Mouse (Mus musculus) limb, embryonic 12.5 days (tissue): ENCODE data around the gene Adar. TPM values are rescaled to one million over a fixed set of nuclear protein-coding genes. Genes with fewer than 3 reads are reported as not detected.

Experiments used
- ATAC-seq: fragments of 200-750 bp; cut with Nextera tagmentation; 2 replicates; pipeline ENCODE4 v1.8.0; 2017; ENCODE audit warnings: low read depth, moderate TSS enrichment; ENCODE audit not compliant: insufficient number of reproducible peaks, insufficient read depth, low FRiP score, low TSS enrichment
- H3K27ac ChIP-seq: fragments of 300-500 bp; sonication (generic); 2 replicates; pipeline ENCODE4 v1.5.1; 2016; ENCODE audit warnings: mild to moderate bottlenecking, moderate library complexity
- H3K27me3 ChIP-seq: fragments of 300-500 bp; sonication (generic); 2 replicates; pipeline ENCODE4 v1.6.1; 2016; ENCODE audit warnings: mild to moderate bottlenecking, moderate library complexity
- H3K36me3 ChIP-seq: fragments of 300-500 bp; sonication (generic); 2 replicates; pipeline ENCODE4 v1.6.1; 2016; ENCODE audit warnings: mild to moderate bottlenecking, moderate library complexity
- H3K4me1 ChIP-seq: fragments of 300-500 bp; sonication (generic); replicated peaks from 2 replicates; pipeline ENCODE4 v1.6.1; 2016
- H3K4me2 ChIP-seq: fragments of 300-500 bp; sonication (generic); 2 replicates; pipeline ENCODE4 v1.6.1; 2016; ENCODE audit warnings: mild to moderate bottlenecking, moderate library complexity
- H3K4me3 ChIP-seq: fragments of 300-500 bp; sonication (generic); replicated peaks from 2 replicates; pipeline ENCODE4 v1.5.1; 2016; ENCODE audit warnings: mild to moderate bottlenecking
- H3K9ac ChIP-seq: fragments of 300-500 bp; sonication (generic); replicated peaks from 2 replicates; pipeline ENCODE4 v1.6.1; 2016; ENCODE audit warnings: mild to moderate bottlenecking, moderate library complexity
- H3K9me3 ChIP-seq: fragments of 300-500 bp; sonication (generic); 2 replicates; pipeline ENCODE4 v1.6.1; 2016; ENCODE audit warnings: mild to moderate bottlenecking, moderate library complexity
- WGBS: fragments of 180-500 bp; shearing (Covaris S2); methylation state at CpG from one replicate; pipeline ENCODE4 v1.1.7; 2016; 5-methylcytosine and 5-hydroxymethylcytosine counted together
- polyA plus RNA-seq: library from polyadenylated mRNA; unstranded; fragments of >200 nt; fragmentation: Nextera tagmentation; extraction: Ambion mirVana; gene quantifications from 2 replicates; pipeline ENCODE4 v1.2.1, GENCODE M21; 2016

The Adar gene
- polyA plus RNA-seq, 1 experiment from 2014 or later = 15.7 TPM

DNA sequence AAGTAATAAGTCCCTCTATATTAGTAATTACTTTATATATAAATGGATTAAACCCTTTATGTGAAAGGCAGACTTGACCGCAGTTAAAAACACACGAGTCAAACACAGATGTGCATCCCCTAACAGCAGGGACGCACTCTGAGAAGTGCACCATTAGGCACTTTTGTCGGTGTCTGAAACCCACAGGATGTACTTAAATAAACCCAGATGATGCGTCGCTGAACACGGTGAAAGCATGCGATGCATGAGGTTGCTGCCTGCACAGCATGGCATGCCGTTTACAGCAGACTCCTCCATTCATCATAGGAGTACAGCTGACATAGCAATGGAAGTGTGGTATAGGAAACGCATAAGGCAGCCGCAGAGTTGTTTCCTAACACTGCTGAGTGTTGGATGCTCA, 14.4 kb upstream of the Adar start:
- no peak overlapping the region for H3K4me3 ChIP-seq
- H3K4me1 ChIP-seq = no peaks in the 10 kb centered on the region
- H3K9ac ChIP-seq = no peak overlapping the region
- H3K27ac ChIP-seq = no peak overlapping the region
- no peak for ATAC-seq
- H3K4me2 ChIP-seq = no peak overlapping the region
- H3K36me3 ChIP-seq = no peaks in the 10 kb centered on the region
- no peaks in the 10 kb centered on the region for H3K9me3 ChIP-seq
- WGBS = 28% methylated on average over 11 of the region's 11 CpGs
- H3K27me3 ChIP-seq = no peaks in the 10 kb centered on the region

DNA sequence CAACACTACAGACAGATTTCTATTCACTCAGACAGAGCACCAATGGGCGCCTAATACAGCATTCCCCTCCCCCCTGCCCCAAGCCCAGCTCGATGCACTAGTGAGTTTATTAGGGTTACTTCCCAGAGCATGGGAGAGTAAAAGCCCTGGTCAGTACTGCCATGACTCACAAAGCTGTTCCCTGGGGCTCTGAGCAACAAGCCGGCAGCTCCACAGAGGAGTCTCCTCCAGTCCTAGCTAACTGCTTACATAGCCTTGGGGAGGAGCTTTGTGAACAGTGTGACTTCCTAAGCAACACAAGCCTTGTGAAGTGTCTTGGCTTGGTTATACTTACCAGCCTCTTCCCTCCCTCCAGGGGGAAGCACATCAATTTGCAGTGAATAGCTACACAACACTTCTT, 11.2 kb upstream of the Adar start:
- Histone ChIP-seq H3K27me3 (no peaks in the 10 kb centered on the region), H3K4me3 (no peak overlapping the region), H3K4me1 (no peaks in the 10 kb centered on the region), H3K9me3 (no peaks in the 10 kb centered on the region), H3K36me3 (no peaks in the 10 kb centered on the region), H3K4me2 (no peak overlapping the region), H3K27ac (no peak overlapping the region), H3K9ac (no peak overlapping the region)
- 39% methylated on average over 3 of the region's 3 CpGs for WGBS
- ATAC-seq = no peak

DNA sequence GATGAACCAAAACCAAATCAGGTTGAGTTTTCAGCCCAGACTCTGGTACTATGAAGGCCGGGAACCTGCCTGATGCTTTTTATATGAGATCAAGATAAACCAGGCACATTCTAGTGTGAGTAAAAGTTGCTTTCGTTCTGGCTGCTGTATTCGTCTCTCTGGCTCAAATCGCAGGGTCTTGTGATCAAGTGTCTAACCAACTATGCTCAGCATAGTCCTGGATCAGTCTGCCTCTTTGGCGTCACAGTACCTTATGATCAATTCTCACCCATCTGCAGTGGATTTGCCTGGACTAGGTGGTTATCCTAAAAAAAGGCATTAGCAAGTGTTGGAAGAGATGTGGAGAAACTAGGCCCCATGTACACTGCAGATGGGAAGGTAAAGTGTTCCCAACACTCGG, 10.8 kb upstream of the Adar start:
- no peak overlapping the region for H3K4me2 ChIP-seq
- H3K36me3 ChIP-seq = no peaks in the 10 kb centered on the region
- no peaks in the 10 kb centered on the region for H3K9me3 ChIP-seq
- H3K4me3 ChIP-seq = no peak overlapping the region
- no peak for ATAC-seq
- no peak overlapping the region for H3K9ac ChIP-seq
- WGBS = 79% methylated on average over 6 of the region's 6 CpGs
- H3K27me3 ChIP-seq = no peaks in the 10 kb centered on the region
- H3K4me1 ChIP-seq = no peaks in the 10 kb centered on the region
- H3K27ac ChIP-seq = no peak overlapping the region

DNA sequence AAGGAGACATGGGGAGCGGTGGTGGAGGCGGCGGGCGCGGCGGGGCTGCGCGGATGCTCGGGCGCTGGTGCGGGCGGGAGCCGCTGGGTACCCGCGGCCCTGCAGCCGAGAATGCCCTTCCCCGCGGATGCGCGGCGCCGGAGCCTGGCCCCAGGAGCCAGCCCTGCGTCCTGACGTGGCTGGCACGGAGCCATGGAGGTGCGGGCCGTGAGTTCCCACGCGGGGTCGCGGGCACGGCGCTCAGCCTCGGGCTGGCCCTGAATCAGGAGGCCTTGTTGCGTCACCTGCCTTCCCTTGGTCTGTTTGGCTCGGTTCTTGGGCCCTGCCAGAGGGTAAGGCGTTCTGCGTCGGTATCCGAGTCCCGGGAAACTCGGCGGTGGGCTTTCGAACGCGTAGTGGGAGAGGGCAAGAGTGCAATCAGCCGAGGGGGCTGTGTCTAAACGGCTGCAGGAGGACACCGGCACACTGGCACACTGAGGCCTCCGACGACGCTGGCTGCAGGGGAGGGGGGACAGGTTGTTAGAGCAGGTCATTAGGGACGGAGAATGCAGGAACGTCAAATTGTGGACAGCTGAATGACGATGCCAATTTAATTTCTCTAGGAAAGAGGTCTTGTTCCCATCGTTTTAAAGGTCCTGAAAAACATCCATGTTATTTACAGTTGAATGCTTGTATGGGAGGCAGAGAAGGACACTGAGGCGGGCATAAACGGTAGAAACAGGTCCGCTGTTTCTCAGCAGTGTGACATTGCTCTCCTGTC, 565 bp downstream of the Adar start:
- Histone ChIP-seq H3K4me1 (peaks cover 12% of the 10 kb centered on the region), H3K9me3 (no peaks in the 10 kb centered on the region), H3K27me3 (peaks cover 13% of the 10 kb centered on the region), H3K9ac (peak overlapping the region; percentile 82), H3K36me3 (no peaks in the 10 kb centered on the region), H3K4me2 (peak overlapping the region; percentile 91), H3K27ac (peak overlapping the region; percentile 62), H3K4me3 (peak overlapping the region; percentile 83)
- ATAC-seq = peak; percentile 35
- WGBS = 3% methylated on average over 55 of the region's 59 CpGs

DNA sequence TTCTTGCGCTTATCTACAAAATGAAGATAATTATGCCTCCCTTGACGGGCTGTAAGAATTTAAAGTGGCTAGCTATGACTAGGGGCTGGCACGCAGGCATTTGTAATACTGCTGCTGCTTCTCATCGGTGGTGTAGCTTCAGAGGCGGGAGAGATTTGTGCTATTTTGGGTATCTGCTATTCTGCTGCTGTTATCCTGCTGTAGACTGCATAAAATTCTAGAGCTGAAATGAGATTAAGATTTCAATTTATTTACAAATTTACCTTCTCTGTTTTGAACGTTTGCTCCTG, 1.1 kb downstream of the Adar start:
- H3K27me3 ChIP-seq = peaks cover 13% of the 10 kb centered on the region
- no peaks in the 10 kb centered on the region for H3K9me3 ChIP-seq
- peak overlapping the region; percentile 83 for H3K4me3 ChIP-seq
- H3K9ac ChIP-seq = peak overlapping the region; percentile 82
- H3K27ac ChIP-seq = no peak overlapping the region
- no peaks in the 10 kb centered on the region for H3K36me3 ChIP-seq
- peak overlapping the region; percentile 91 for H3K4me2 ChIP-seq
- no peak for ATAC-seq
- WGBS = 68% methylated on average over 6 of the region's 6 CpGs
- peaks cover 12% of the 10 kb centered on the region for H3K4me1 ChIP-seq

DNA sequence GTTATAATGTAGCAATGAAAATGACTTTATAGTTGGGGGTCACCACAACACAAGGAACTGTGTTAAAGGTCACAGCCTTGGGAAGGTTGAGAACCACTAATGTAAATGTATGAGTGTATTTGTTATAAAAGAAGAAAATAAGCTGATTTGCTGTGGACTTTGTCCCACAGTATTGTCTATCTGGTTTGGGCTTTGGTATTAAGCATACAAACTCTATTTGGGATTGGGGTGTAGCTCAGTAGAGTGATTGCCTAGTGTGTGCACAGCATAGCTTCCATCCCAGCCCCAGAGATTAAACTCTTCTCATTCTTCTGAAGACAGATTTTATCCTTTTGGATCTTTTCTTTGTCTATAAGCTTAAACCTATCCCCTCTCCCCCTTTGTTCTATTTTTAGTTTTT, 7.2 kb downstream of the Adar start:
- Histone ChIP-seq H3K27me3 (no peaks in the 10 kb centered on the region), H3K9ac (no peak overlapping the region), H3K4me2 (no peak overlapping the region), H3K4me3 (no peak overlapping the region), H3K36me3 (no peaks in the 10 kb centered on the region), H3K4me1 (no peaks in the 10 kb centered on the region; the same call in 1 of the 2 replicates), H3K9me3 (no peaks in the 10 kb centered on the region), H3K27ac (no peak overlapping the region)
- ATAC-seq = no peak

DNA sequence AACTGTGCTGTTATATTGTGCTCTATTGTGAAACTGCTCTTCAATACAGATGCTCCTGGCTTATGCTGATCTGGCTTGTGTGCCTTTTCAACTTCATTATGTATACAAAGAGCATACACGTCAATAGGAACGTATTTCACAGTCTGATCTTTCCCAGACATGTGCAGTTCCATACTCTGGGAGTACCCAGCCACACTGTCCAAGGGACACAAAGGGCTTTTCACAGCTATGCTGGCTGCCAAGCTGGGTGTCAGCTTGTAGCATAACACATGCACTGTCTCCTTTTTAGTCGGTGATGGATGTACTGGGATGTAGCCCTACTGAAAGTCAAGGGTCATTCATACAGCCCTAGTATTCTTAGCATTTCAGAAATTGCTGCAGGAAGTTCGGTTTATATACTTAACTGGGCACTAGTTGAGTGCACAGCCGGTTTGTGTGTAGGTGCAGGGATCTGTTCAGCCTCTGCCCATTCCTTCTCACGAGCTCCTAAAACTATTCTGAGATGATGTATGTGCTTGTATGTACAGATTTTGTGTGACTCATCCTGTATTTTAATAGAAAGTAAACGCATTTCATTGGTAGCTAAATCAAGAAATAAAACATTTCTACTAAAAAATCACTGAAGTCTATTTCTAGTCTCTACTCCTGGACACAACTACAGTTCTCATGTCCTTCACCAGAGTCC, 8.7 kb downstream of the Adar start:
- no peak overlapping the region for H3K27ac ChIP-seq
- 87% methylated on average over 7 of the region's 7 CpGs for WGBS

DNA sequence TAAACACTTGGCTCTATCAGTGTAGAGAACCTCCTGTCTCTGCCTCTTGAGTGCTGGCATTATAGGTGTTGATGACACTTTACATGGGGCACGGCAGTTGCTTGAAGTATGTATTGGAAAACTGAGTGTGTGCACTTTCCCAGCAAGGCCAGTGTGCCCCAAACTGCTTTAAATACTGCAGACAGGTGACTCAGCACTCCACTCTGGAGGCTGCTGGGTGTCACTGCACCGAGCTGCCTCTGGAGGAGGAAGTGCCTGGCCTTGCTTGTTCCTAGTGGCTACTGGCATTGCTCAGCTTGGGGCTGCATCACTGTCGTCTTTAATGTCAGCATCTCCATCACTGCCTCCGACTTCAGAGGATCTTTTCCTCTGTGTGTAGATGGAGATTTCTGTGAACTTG, 12.2 kb downstream of the Adar start:
- Histone ChIP-seq H3K4me3 (no peak overlapping the region), H3K9ac (no peak overlapping the region), H3K4me1 (peaks cover 14% of the 10 kb centered on the region), H3K27me3 (no peaks in the 10 kb centered on the region), H3K4me2 (no peak overlapping the region), H3K36me3 (no peaks in the 10 kb centered on the region), H3K27ac (no peak overlapping the region), H3K9me3 (no peaks in the 10 kb centered on the region)
- no peak; the same call in 1 of the 2 replicates for ATAC-seq
- WGBS = 24% methylated on average over 4 of the region's 4 CpGs

More for the DNA sequence above, 8.7 kb downstream of the Adar start:
- Histone ChIP-seq H3K36me3 (no peaks in the 10 kb centered on the region), H3K4me1 (no peaks in the 10 kb centered on the region), H3K4me2 (no peak overlapping the region), H3K9me3 (no peaks in the 10 kb centered on the region), H3K9ac (no peak overlapping the region), H3K4me3 (no peak overlapping the region), H3K27me3 (no peaks in the 10 kb centered on the region)
- no peak for ATAC-seq

DNA sequence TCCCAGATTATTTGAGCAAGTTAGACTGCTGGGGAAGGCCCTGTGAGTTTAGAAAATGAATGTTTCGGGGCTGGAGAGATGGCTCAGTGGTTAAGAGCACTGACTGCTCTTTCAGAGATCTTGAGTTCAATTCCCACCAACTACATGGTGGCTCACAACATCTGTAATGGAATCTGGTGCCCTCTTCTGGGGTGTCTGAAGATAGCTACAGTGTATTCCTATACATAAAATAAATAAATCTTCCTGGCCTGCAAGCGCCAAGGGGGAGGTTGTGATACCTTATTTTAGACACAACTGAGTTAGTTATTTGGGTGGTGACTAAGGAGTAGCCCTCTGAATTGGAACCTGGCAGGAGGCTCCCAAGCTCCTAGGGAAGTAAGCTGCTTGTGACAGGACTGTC, 14.0 kb downstream of the Adar start:
- no peak for ATAC-seq
- Histone ChIP-seq H3K36me3 (no peaks in the 10 kb centered on the region), H3K4me2 (no peak overlapping the region), H3K4me1 (peaks cover 14% of the 10 kb centered on the region), H3K4me3 (no peak overlapping the region), H3K9me3 (no peaks in the 10 kb centered on the region), H3K9ac (no peak overlapping the region), H3K27ac (no peak overlapping the region), H3K27me3 (no peaks in the 10 kb centered on the region)
- 81% methylated on average over 2 of the region's 2 CpGs for WGBS

DNA sequence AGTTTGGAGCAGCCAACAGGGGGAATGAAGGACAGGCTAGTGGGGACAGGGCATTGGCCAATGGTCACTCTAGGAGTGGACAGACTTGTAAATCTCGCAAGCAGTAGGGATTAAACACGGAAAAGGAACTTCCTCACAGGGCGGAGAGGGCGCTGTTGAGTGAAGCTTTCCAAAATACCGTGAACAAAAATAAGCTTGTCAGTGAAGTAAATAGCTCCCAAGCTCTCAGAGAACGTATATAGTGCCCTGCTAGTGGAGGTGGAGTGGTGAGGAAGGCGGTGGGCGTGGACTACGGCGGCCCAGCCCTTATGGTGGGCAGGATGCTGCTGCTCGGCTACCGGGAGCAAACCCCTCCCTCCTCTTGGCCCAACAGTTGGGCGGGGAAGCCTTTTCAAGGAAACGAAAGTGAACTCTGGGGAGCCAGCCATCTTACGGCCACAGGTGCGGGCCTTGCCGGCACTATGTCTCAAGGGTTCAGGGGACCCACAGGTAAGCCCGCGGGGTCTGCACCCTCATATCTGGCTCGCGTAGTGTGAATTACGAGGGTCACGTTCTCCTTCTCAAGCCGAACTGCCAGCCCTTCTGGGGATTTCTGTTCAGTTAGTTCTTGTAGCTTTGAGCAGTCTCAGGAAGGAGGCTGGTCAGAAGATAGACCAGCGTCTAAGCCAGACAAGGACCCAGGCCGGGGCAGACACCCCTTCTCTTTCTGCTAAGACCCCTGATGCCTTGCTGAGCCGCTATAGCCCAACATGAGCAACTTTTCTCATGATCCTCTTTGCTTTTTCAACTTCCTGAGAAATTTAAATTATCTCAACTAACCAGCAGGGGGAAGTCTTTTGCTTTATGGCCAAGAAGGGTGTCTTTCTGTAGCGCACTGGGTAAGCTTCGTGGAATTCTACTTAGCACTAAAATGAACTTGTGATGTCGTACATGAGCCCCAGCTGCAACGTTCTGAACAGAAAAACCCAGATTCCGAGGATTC, 15.8 kb downstream of the Adar start:
- peak; percentile 80 for ATAC-seq
- H3K4me1 ChIP-seq = peaks cover 14% of the 10 kb centered on the region
- peak overlapping the region; percentile 56 for H3K4me3 ChIP-seq
- H3K9me3 ChIP-seq = no peaks in the 10 kb centered on the region
- H3K27me3 ChIP-seq = no peaks in the 10 kb centered on the region
- H3K4me2 ChIP-seq = peak overlapping the region; percentile 79
- peak overlapping the region; percentile 58 for H3K9ac ChIP-seq
- peaks cover 6% of the 10 kb centered on the region; the same call in 1 of the 2 replicates for H3K36me3 ChIP-seq
- whole genome bisulfite sequencing = 3% methylated on average over 32 of the region's 32 CpGs
- peak overlapping the region; percentile 68 for H3K27ac ChIP-seq

DNA sequence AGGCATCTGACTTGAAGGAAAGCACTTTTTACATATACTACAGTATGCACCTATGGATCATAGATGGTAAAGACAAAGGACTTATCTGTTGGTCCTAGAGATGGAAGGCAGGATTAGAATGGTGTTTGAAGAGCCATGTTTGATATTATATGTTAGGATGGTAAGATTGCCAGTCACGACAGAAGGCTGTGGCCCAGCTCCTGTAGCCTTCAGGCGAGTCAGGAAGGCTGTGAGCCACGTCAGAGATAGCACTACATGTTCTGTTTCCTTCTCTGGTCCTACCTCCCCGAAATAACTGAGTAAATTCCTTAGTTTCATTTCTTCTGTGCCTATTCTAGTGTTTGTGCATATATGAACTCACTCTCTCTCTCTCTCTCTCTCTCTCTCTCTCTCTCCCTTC, 17.3 kb downstream of the Adar start:
- H3K4me1 ChIP-seq = peaks cover 14% of the 10 kb centered on the region
- no peak overlapping the region for H3K27ac ChIP-seq
- no peak overlapping the region for H3K4me3 ChIP-seq
- no peak overlapping the region for H3K9ac ChIP-seq
- no peak for ATAC-seq
- H3K27me3 ChIP-seq = no peaks in the 10 kb centered on the region
- WGBS = 90% methylated on average over 4 of the region's 4 CpGs
- peaks cover 16% of the 10 kb centered on the region for H3K36me3 ChIP-seq
- no peaks in the 10 kb centered on the region for H3K9me3 ChIP-seq
- no peak overlapping the region for H3K4me2 ChIP-seq
